ENCODE assay signal across 9 mouse cellular contexts in genomic region chr15:5189504-5190093, GRCm38 (mm10). TPM values are rescaled to one million over a fixed set of nuclear protein-coding genes. Genes with fewer than 3 reads are reported as not detected.
DNase-seq lines count a peak whose midpoint lies in the region; ATAC-seq and TF ChIP-seq lines count a peak whose summit lies in the region.
"Had no signal": no experiment of that assay in that cellular context is flagged by ENCODE, and none has a peak within 500 bp of the region (broad histone marks: within the 10 kb centered on the region; RNA-seq: fewer than 3 reads in every experiment).

No protein-coding gene starts in this region.

- DNase-seq in hindbrain, postnatal 0 days (ENCODE audit: low spot score) = peak; percentile 24
- DNase-seq in hindbrain, embryonic 10.5 days (ENCODE audit: low spot score) = no peak
- peak; percentile 13 for DNase-seq in midbrain, embryonic 14.5 days
- DNase-seq in right cerebral cortex, postnatal 14 days = peak; percentile 45
- no peak for DNase-seq in embryo, embryonic 9.5 days (ENCODE audit: extremely low spot score)

- no peak overlapping the region for H3K4me2 ChIP-seq in hindbrain, postnatal 0 days (ENCODE audit: low read depth, low read length)
- no peak overlapping the region for H3K4me2 ChIP-seq in midbrain, embryonic 14.5 days (ENCODE audit: low read length)
- no peak overlapping the region for H3K4me2 ChIP-seq in midbrain, embryonic 15.5 days

- H3K27ac ChIP-seq in hindbrain, postnatal 0 days = peak overlapping the region; percentile 32; the same call in 1 of the 2 replicates
- H3K27ac ChIP-seq in hindbrain, embryonic 10.5 days = no peak overlapping the region
- H3K27ac ChIP-seq in midbrain, embryonic 14.5 days (replicated peaks; ENCODE audit: low read depth, low read length) = no peak overlapping the region
- no peak overlapping the region for H3K27ac ChIP-seq in midbrain, embryonic 15.5 days
- H3K27ac ChIP-seq in cortical plate, adult 2 months (ENCODE audit: insufficient read depth, low read length) = peak overlapping the region; percentile 47; the same call in 1 of the 2 replicates

- no peaks in the 10 kb centered on the region for H3K27me3 ChIP-seq in hindbrain, postnatal 0 days (ENCODE audit: insufficient read depth, low read length)
- no peaks in the 10 kb centered on the region for H3K27me3 ChIP-seq in hindbrain, embryonic 10.5 days (ENCODE audit: insufficient read depth, poor library complexity, severe bottlenecking)
- no peaks in the 10 kb centered on the region for H3K27me3 ChIP-seq in midbrain, embryonic 14.5 days (ENCODE audit: control insufficient read depth, insufficient read depth, low read length)
- no peaks in the 10 kb centered on the region for H3K27me3 ChIP-seq in midbrain, embryonic 15.5 days (replicated peaks)
- H3K27me3 ChIP-seq: megakaryocyte, embryonic 14.5 days had no signal

- no peak overlapping the region for H3K4me3 ChIP-seq in hindbrain, postnatal 0 days (ENCODE audit: low read length)
- H3K4me3 ChIP-seq in hindbrain, embryonic 10.5 days = no peak overlapping the region
- no peak overlapping the region for H3K4me3 ChIP-seq in midbrain, embryonic 14.5 days (replicated peaks; ENCODE audit: low read depth, low read length)
- H3K4me3 ChIP-seq in midbrain, embryonic 15.5 days = no peak overlapping the region
- no peak overlapping the region for H3K4me3 ChIP-seq in cortical plate, adult 2 months (ENCODE audit: insufficient read depth, low read length)
- H3K4me3 ChIP-seq: megakaryocyte, embryonic 14.5 days had no signal

- WGBS in hindbrain, postnatal 0 days = 55% methylated on average over 10 of the region's 10 CpGs
- WGBS in hindbrain, embryonic 10.5 days = 77% methylated on average over 10 of the region's 10 CpGs
- WGBS in midbrain, embryonic 14.5 days = 77% methylated on average over 10 of the region's 10 CpGs
- 78% methylated on average over 10 of the region's 10 CpGs for WGBS in midbrain, embryonic 15.5 days

- H3K9ac ChIP-seq in hindbrain, postnatal 0 days (replicated peaks; ENCODE audit: low read length) = no peak overlapping the region
- no peak overlapping the region for H3K9ac ChIP-seq in midbrain, embryonic 14.5 days (replicated peaks; ENCODE audit: low read length)
- no peak overlapping the region for H3K9ac ChIP-seq in midbrain, embryonic 15.5 days

- ATAC-seq in hindbrain, postnatal 0 days = no peak
- ATAC-seq in midbrain, embryonic 14.5 days (ENCODE audit: low FRiP score, low TSS enrichment) = no peak
- ATAC-seq in midbrain, embryonic 15.5 days (replicated peaks) = no peak
- ATAC-seq: activated CD4-positive, CD25-positive, alpha-beta regulatory T cell, adult 4 months had no signal

- TF ChIP-seq CTCF in hindbrain, postnatal 0 days (IDR thresholded peaks at IDR 0.05; ENCODE audit: low read depth) = peak; percentile 49
- TF ChIP-seq CTCF in cortical plate, adult 2 months (IDR thresholded peaks at IDR 0.05; ENCODE audit: extremely low read depth, insufficient read depth, low read length) = 0 out of 2 replicates have a peak, but pooled peaks have one; percentile 16

- H3K36me3 ChIP-seq in hindbrain, postnatal 0 days (ENCODE audit: insufficient read depth, low read length) = no peaks in the 10 kb centered on the region
- H3K36me3 ChIP-seq in hindbrain, embryonic 10.5 days = peaks cover 24% of the 10 kb centered on the region
- peaks cover 23% of the 10 kb centered on the region for H3K36me3 ChIP-seq in midbrain, embryonic 14.5 days (ENCODE audit: control insufficient read depth, insufficient read depth, low read length)
- 0 out of 2 replicates have a peak, but pooled peaks cover 9% of the 10 kb centered on the region for H3K36me3 ChIP-seq in midbrain, embryonic 15.5 days (replicated peaks)

- peaks cover 8% of the 10 kb centered on the region; the same call in 1 of the 2 replicates for H3K4me1 ChIP-seq in hindbrain, postnatal 0 days (ENCODE audit: insufficient read depth, low read length)
- H3K4me1 ChIP-seq in hindbrain, embryonic 10.5 days (replicated peaks) = peaks cover 13% of the 10 kb centered on the region
- H3K4me1 ChIP-seq in midbrain, embryonic 14.5 days (ENCODE audit: control insufficient read depth, insufficient read depth, low read length) = peaks cover 9% of the 10 kb centered on the region
- peaks cover 11% of the 10 kb centered on the region for H3K4me1 ChIP-seq in midbrain, embryonic 15.5 days
- H3K4me1 ChIP-seq in cortical plate, adult 2 months (ENCODE audit: control insufficient read depth, insufficient read depth, low read length) = peaks cover 4% of the 10 kb centered on the region; the same call in 1 of the 2 replicates

- TF ChIP-seq POLR2A in cortical plate, adult 2 months (IDR thresholded peaks at IDR 0.05; ENCODE audit: extremely low read depth, insufficient read depth, low read length) = no peak

- no peaks in the 10 kb centered on the region for H3K9me3 ChIP-seq in hindbrain, postnatal 0 days (ENCODE audit: low read length)
- no peaks in the 10 kb centered on the region for H3K9me3 ChIP-seq in hindbrain, embryonic 10.5 days
- H3K9me3 ChIP-seq in midbrain, embryonic 14.5 days (ENCODE audit: control insufficient read depth, low read length) = no peaks in the 10 kb centered on the region
- H3K9me3 ChIP-seq in midbrain, embryonic 15.5 days = no peaks in the 10 kb centered on the region
- H3K9me3 ChIP-seq: megakaryocyte, embryonic 14.5 days had no signal

RNA-seq across cellular contexts. Expression of gene Ttc33, which starts 4.3 kb away (rescaled TPM):
- 21.3 TPM in 2 replicates for total RNA-seq in hindbrain, postnatal 0 days (2014; rRNA removed)
- 39.3 and 44.9 TPM in 2 replicates for polyA plus RNA-seq in hindbrain, postnatal 0 days (2015; fragmentation: Nextera tagmentation; extraction: Ambion mirVana)
- 36.7 and 37.8 TPM in 2 replicates for polyA plus RNA-seq in hindbrain, embryonic 10.5 days (2016; fragmentation: Nextera tagmentation; extraction: Ambion mirVana)
- 62.9 and 67.1 TPM in 2 replicates for polyA plus RNA-seq in midbrain, embryonic 14.5 days (2014; fragmentation: Nextera tagmentation; extraction: Ambion mirVana)
- polyA plus RNA-seq in midbrain, embryonic 15.5 days (2015; fragmentation: Nextera tagmentation; extraction: Ambion mirVana) = 56.1 and 56.4 TPM in 2 replicates
- polyA plus RNA-seq in cortical plate, adult 2 months (2012; rRNA removed) = 48.8 and 57.5 TPM in 2 replicates

RNA-seq across cellular contexts. Expression of gene Prkaa1, which starts 45.9 kb away (rescaled TPM):
- 12.0 and 14.3 TPM in 2 replicates for total RNA-seq in hindbrain, postnatal 0 days (2014; rRNA removed)
- polyA plus RNA-seq in hindbrain, postnatal 0 days (2015; fragmentation: Nextera tagmentation; extraction: Ambion mirVana) = 9.4 and 9.8 TPM in 2 replicates
- 14.2 and 15.2 TPM in 2 replicates for polyA plus RNA-seq in hindbrain, embryonic 10.5 days (2016; fragmentation: Nextera tagmentation; extraction: Ambion mirVana)
- 14.9 and 19.7 TPM in 2 replicates for polyA plus RNA-seq in midbrain, embryonic 14.5 days (2014; fragmentation: Nextera tagmentation; extraction: Ambion mirVana)
- 13.3 and 14.8 TPM in 2 replicates for polyA plus RNA-seq in midbrain, embryonic 15.5 days (2015; fragmentation: Nextera tagmentation; extraction: Ambion mirVana)
- 13.0 and 13.4 TPM in 2 replicates for polyA plus RNA-seq in cortical plate, adult 2 months (2012; rRNA removed)

RNA-seq across cellular contexts. Expression of gene Ptger4, which starts 54.4 kb away (rescaled TPM):
- 4.7 and 4.9 TPM in 2 replicates for total RNA-seq in hindbrain, postnatal 0 days (2014; rRNA removed)
- polyA plus RNA-seq in hindbrain, postnatal 0 days (2015; fragmentation: Nextera tagmentation; extraction: Ambion mirVana) = 3.0 and 3.3 TPM in 2 replicates
- polyA plus RNA-seq in hindbrain, embryonic 10.5 days (2016; fragmentation: Nextera tagmentation; extraction: Ambion mirVana) = 0.61 and 1.4 TPM in 2 replicates
- 1.1 and 1.4 TPM in 2 replicates for polyA plus RNA-seq in midbrain, embryonic 14.5 days (2014; fragmentation: Nextera tagmentation; extraction: Ambion mirVana)
- 1.3 and 1.6 TPM in 2 replicates for polyA plus RNA-seq in midbrain, embryonic 15.5 days (2015; fragmentation: Nextera tagmentation; extraction: Ambion mirVana)
- polyA plus RNA-seq in cortical plate, adult 2 months (2012; rRNA removed) = 0.88 and 0.91 TPM in 2 replicates

Comparison
In these comparisons a context has a peak if more than half of its experiments do, and no peak if none do; other contexts are left out.
1. DNase-seq: peak in hindbrain, postnatal 0 days (single experiment), midbrain, embryonic 14.5 days (single experiment) and right cerebral cortex, postnatal 14 days (single experiment); none in hindbrain, embryonic 10.5 days (single experiment) and embryo, embryonic 9.5 days (single experiment).
2. H3K27ac ChIP-seq: peak in hindbrain, postnatal 0 days (single experiment) and cortical plate, adult 2 months (single experiment); none in hindbrain, embryonic 10.5 days (single experiment), midbrain, embryonic 14.5 days (single experiment) and midbrain, embryonic 15.5 days (single experiment).